15 mouse cellular contexts compared by ENCODE assay signal in genomic region chr11:109874651-109875524, GRCm38 (mm10). TPM values are rescaled to one million over a fixed set of nuclear protein-coding genes. Genes with fewer than 3 reads are reported as not detected.
DNase-seq lines count a peak whose midpoint lies in the region; ATAC-seq lines count a peak whose summit lies in the region.
"Had no signal": no experiment of that assay in that cellular context is flagged by ENCODE, and none has a peak within 500 bp of the region (broad histone marks: within the 10 kb centered on the region; RNA-seq: fewer than 3 reads in every experiment).

No protein-coding gene starts in this region.

- 0 out of 2 replicates have a peak, but pooled peaks cover 4% of the 10 kb centered on the region for H3K4me1 ChIP-seq in neural tube, embryonic 13.5 days (replicated peaks)
- H3K4me1 ChIP-seq in liver, embryonic 12.5 days: peaks cover 15% of the 10 kb centered on the region
- H3K4me1 ChIP-seq: midbrain, embryonic 13.5 days; neural tube, embryonic 15.5 days had no signal

- no peaks in the 10 kb centered on the region for H3K27me3 ChIP-seq in neural tube, embryonic 13.5 days
- H3K27me3 ChIP-seq in liver, embryonic 12.5 days (replicated peaks): 0 out of 2 replicates have a peak, but pooled peaks cover 5% of the 10 kb centered on the region
- H3K27me3 ChIP-seq: midbrain, embryonic 13.5 days; neural tube, embryonic 15.5 days had no signal

- no peak for ATAC-seq in neural tube, embryonic 13.5 days (ENCODE audit: low read depth)
- ATAC-seq in liver, embryonic 12.5 days: peak; percentile 54; the same call in 1 of the 2 replicates
- ATAC-seq: midbrain, embryonic 13.5 days had no signal

- DNase-seq in heart, adult 11 months: peak; percentile 98
- DNase-seq in heart, postnatal 14 days: no peak
- no peak for DNase-seq in neural tube, embryonic 10.5 days (ENCODE audit: extremely low spot score, low spot score)
- DNase-seq in cerebellum, adult 18-20 months: no peak
- DNase-seq in right cerebral cortex, postnatal 10 days (ENCODE audit: low spot score in 2 of 2): no peak
- DNase-seq: cerebellum, adult 8-10 months had no signal

- no peaks in the 10 kb centered on the region for H3K9me3 ChIP-seq in neural tube, embryonic 13.5 days
- no peaks in the 10 kb centered on the region for H3K9me3 ChIP-seq in liver, embryonic 12.5 days (replicated peaks)
- H3K9me3 ChIP-seq: midbrain, embryonic 13.5 days; neural tube, embryonic 15.5 days had no signal

- H3K9ac ChIP-seq in neural tube, embryonic 13.5 days: no peak overlapping the region
- H3K9ac ChIP-seq in liver, embryonic 12.5 days: no peak overlapping the region
- H3K9ac ChIP-seq: hindbrain, embryonic 14.5 days; midbrain, embryonic 13.5 days; neural tube, embryonic 15.5 days had no signal

- no peak overlapping the region for H3K4me2 ChIP-seq in neural tube, embryonic 13.5 days
- no peak overlapping the region for H3K4me2 ChIP-seq in liver, embryonic 12.5 days
- H3K4me2 ChIP-seq: hindbrain, embryonic 14.5 days; midbrain, embryonic 13.5 days; neural tube, embryonic 15.5 days had no signal

- no peaks in the 10 kb centered on the region for H3K36me3 ChIP-seq in neural tube, embryonic 13.5 days
- H3K36me3 ChIP-seq in liver, embryonic 12.5 days: no peaks in the 10 kb centered on the region
- H3K36me3 ChIP-seq: midbrain, embryonic 13.5 days; neural tube, embryonic 15.5 days had no signal

- no peak overlapping the region for H3K4me3 ChIP-seq in neural tube, embryonic 13.5 days
- H3K4me3 ChIP-seq in liver, embryonic 12.5 days: no peak overlapping the region
- H3K4me3 ChIP-seq: midbrain, embryonic 13.5 days; neural tube, embryonic 15.5 days had no signal

- H3K27ac ChIP-seq in neural tube, embryonic 13.5 days (replicated peaks): peak overlapping the region; percentile 18; the same call in 1 of the 2 replicates
- no peak overlapping the region for H3K27ac ChIP-seq in liver, embryonic 12.5 days
- H3K27ac ChIP-seq: hindbrain, embryonic 14.5 days; midbrain, embryonic 13.5 days; neural tube, embryonic 15.5 days had no signal

- intact Hi-C loops in heart, postnatal 14 days (cut with DNase I): loop anchor here (5.0 kb wide), 1 partner anchor 237 kb away; no protein-coding TSS in a partner anchor

- 74% methylated on average over 11 of the region's 11 CpGs for WGBS in neural tube, embryonic 13.5 days
- WGBS in liver, embryonic 12.5 days (ENCODE audit: insufficient replicate concordance): 56% methylated on average over 11 of the region's 11 CpGs

RNA-seq across cellular contexts. Expression of gene 1700012B07Rik, which starts 47.0 kb away (rescaled TPM):
- total RNA-seq in heart, postnatal 14 days (2021): not detected
- not detected in 2 replicates for polyA plus RNA-seq in neural tube, embryonic 13.5 days (2015; fragmentation: Nextera tagmentation; extraction: Ambion mirVana)
- polyA plus RNA-seq in liver, embryonic 12.5 days (2016; fragmentation: Nextera tagmentation; extraction: Ambion mirVana): not detected in 2 replicates
- total RNA-seq: layer of hippocampus, postnatal 10 days; left cerebral cortex, postnatal 25 days had no signal
- polyA plus RNA-seq: hindbrain, embryonic 14.5 days; kidney, postnatal 0 days; lung, embryonic 16.5 days; midbrain, embryonic 13.5 days; neural tube, embryonic 15.5 days had no signal
